Mouse (Mus musculus) heart, postnatal 0 days (tissue): ENCODE results near the gene Zfp422.

ENCODE experiments used
- CTCF ChIP-seq: IDR thresholded peaks from 2 replicates; pipeline ENCODE4 v1.5.1; 2016; ENCODE audit warnings: antibody characterized with exemption, control low read depth, low read depth
- EP300 ChIP-seq: IDR thresholded peaks from 2 replicates; pipeline ENCODE4 v1.6.1; 2016; ENCODE audit warnings: antibody characterized with exemption, low read depth

- TF ChIP-seq CTCF (no peak), EP300 (no peak)
These were observed 38.6 kb upstream of the Zfp422 start for GRCm38 (mm10) chr6:116667382-116667781.
